Mouse (Mus musculus): ENCODE data around the gene Crebrf.

Crebrf gene

DNA sequence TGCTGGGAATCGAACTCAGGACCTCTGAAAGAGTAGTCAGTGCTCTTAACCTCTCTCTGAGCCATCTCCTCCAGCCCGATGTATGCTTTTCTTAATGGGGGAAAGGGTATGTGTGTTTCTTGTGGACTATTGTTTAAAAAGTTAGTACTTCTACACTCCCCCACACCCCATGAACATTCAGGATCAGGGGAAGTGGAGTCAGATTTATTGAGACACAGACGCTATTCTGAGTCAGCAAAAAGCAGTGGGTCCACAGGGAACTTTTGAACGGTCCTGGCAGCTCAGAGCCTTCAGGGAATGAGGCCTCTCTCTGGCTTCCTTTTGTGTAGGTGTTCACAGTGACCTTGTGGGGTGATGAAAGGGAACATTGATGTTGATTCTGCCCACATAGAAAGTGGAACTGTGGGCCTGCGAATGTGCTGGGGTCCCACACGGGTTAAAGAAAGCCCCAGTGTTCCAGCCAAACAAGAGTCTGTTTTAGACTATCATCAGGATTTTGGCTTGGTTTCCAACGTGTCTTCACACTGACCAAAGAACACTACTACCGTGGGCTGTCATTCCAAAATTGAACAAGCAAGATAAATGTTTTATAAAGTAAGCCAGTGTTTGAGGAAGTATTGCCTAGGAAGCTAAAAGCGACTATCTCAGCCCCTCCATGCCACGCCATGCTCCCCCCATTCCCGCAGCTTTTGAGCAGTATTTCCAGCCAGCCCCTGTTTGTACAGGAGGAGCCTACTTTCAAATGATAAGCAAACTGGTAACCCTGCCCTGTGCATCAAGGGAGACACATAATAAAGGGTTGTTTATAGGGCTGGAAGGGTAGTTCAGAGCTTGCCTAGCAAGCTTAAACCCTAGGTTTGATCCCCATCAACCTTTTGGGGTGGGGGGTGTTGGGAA is 9.7 kb upstream of the Crebrf start:
- DNase-seq (ENCODE audit: low spot score in 2 of 2) = no peak

DNA sequence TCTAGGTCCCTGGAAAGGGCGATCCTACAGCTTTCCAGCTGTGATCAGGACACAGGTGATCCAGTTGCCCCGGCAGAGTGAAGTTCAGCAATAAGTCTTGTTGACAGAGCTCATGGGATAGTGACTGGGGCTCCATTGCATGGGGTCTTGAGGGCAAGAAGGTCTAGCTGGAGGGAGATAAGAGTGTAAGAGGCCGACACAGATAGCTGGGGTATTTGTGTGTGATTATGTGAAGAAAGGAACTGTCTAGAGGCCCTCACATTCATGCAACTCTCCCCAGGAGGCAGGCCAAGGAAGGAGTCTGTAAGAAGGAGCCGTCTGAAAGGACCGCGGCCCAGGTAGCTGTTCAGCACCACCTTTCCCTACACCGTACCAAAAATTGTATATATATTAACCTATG is 8.4 kb upstream of the Crebrf start:
- DNase-seq (ENCODE audit: low spot score in 2 of 2) = no peak

DNA sequence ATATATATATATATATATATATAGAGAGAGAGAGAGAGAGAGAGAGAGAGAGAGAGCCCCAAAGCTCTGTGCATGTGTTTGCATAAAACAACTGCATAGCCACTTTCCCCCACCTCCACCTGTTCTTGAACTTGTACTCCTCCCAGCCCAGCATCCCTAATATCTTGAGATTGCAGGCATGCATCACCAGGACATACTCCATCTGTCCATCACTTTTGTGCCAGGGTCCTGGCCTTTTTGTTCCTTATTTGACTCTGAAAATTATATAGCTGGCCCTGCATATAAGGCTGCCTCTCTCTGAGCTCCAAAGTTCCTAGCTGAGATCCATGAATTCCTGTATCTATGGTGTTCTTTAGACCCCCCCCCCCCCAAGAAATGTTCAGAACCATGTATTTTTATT is 7.0 kb upstream of the Crebrf start:
- no peak for DNase-seq (ENCODE audit: low spot score in 2 of 2)

DNA sequence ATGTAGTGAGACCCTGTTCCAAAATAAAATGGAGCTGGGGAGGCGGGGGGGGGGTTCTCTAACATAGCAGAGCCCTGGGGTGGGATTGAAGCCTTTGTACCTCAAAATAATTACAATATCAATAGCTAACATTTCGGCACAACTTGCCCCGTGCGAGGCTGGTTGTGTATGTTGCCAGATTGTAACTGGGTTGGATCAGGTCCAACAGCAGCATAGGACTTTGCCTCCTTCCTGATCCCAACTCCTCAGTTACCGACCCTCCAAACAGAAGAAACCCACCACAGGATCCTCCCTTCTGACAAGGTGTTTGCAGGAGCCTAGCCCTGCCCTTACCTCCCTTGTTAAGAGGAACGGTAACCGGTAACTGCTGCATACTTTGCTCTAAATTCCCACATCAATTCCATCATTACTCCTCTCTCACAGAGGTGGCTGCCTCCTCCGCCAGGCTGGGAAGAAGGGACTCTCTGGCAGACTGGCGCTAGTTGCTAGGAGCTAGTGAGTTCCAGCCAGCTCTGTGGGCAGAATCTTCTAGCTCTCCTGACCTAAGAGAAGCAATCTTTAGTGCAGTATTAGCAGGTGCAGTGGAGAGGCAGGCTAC is 6.4 kb upstream of the Crebrf start:
- no peak for DNase-seq (ENCODE audit: low spot score in 2 of 2)

DNA sequence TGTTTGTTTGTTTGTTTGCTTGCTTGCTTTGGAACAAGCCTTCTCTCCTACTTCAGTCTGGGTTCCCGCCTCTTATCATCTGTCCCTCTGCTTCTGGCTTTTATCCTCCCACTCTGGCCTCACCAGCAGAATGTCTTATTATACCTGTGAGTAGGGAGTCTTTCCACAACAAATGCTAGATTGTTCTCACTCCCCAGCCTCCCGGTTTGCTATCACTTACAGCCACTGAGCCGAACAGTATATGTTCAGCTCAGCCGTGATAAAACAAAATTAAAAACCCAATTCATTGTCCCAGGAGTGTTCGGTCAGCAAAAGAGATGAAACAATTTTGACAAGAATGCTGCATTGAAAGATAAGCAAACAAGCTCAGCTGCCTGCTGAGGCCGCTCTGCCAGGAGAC is 5.4 kb upstream of the Crebrf start:
- no peak for DNase-seq (ENCODE audit: low spot score in 2 of 2)

DNA sequence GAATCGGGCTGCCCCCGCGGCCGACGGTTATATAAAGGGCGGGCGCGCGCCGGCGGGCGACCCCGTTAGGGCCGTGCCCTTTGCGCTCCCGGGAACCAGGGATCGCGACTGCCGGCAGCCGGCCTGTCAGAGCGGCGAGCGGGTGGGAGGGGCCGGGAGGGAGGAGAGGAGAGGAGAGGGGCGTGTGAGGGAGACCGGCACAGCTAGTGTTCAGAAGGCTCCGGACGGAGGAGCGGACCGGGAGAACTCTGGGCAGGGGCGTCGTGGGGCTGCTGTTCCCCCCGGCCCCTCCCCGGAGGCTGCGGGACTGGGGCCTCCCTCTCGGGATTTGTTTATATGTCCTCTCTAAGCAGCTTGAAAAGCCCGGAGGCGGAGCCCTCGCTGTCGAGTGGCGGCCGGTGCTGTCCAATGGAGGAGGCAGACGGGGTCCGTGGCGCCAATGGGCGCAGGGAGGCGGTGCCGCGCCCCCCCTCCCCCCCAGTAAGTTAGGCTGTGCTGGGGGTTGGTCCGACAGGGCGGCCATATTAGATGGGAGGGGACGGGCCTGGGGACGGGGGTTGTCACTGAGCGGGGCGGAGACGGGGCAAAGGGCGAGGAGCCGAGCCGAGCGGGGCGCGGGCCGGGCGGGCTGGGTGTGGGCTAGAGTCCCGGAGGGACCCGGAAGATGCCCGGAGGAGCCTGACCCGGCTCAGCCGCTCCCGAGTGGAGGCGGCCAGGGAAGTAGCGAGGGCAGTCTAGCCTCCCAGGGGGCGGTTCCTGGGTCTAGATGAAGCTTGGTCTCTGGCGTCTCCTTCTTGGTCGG is 667 bp downstream of the Crebrf start:
- DNase-seq (ENCODE audit: low spot score in 2 of 2) = peak; percentile 95 to 96

DNA sequence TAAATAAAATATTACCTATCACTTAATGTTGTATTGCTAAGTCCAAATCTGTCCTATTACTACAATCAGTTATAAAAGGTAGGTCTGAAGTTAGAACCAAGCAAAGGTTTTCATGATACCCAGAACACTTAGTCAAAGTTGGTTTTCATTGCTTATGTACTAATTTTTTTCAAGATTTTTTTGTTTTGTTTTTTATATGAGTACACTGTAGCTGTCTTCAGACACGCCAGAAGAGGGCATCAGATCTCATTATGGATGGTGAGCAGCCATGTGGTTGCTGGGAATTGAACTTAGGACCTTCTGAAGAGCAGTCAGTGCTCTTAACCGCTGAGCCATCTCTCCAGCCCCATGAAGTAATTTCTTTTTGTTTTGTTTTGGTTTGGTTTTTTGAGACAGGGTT is 2.4 kb downstream of the Crebrf start:
- DNase-seq (ENCODE audit: low spot score in 2 of 2) = no peak

DNA sequence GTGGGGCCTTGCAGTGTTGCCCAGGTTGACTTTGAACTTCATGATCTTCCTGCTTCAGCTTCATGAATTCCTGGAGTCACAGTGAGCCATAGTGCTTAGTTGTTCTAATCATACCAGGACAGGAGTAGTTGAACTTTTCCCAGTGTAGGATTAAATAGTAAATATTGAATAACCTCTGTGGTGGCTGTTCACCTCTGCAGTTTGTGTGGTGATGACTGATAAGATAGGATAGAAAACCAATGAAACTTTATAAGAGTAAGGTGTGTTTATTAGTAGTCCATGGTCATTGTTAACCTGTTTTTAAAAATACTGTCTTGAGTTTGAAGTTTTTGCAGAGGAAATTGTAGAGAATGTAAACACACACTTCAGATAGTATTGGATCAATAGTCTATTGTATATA is 4.0 kb downstream of the Crebrf start:
- no peak for DNase-seq (ENCODE audit: low spot score in 2 of 2)

DNA sequence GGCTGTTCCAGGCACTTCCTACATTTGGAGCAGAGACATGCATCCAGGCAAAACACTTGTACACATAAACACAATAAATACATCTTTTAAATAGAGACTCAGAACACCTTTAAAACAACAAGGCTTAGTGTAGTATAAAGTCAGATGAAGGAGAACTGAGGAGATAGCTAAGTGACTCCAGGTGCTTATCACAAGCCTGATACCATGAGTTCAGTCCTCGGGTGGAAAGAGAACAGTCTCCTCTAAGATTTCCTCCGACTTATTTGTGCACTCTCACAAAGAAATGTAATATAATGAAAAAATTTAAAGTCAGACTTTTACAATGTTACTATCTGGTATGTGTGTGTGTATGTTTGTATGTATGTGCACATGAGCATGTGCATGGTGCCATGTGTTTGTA is 6.4 kb downstream of the Crebrf start:
- no peak for DNase-seq (ENCODE audit: low spot score in 2 of 2)

DNA sequence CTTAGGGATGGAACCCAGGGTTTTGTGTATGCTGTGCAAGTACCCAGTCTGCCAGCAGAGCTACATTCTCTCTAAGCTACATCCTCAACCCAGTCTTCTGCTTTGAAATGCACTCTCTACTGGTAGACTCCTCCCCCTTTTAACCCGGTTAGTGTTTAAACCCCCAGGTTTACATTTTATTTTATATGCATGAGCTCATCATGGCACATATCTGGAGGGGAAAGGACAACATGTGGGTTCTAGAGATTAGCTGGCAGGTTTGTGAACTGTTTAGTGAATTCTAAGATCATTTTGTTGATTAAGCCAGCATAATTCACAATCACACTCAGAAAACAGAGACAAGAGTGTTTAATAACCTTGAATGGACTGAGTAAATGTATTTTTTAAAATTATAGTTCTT is 9.3 kb downstream of the Crebrf start:
- no peak for DNase-seq (ENCODE audit: low spot score in 2 of 2)

DNA sequence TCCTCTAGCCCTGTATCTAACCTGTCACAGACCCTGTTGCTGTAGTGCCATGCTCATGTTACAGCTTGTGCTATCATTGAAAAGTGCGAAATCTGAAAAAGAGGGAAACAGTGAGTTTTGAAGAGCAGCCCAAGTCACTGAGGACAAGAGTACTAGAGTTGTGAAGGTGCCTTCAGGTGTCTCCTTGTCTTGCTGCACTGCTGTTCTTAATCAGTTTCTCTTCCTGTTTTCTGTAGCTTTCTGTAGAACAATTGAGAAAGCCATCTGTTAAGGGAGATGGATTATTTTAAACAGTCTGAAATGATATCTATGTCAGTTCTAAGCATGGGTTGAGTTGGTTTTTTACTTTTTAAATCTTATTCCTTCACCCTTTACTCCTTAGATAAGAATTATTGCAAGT is 11.2 kb downstream of the Crebrf start:
- no peak for DNase-seq (ENCODE audit: low spot score in 2 of 2)

DNA sequence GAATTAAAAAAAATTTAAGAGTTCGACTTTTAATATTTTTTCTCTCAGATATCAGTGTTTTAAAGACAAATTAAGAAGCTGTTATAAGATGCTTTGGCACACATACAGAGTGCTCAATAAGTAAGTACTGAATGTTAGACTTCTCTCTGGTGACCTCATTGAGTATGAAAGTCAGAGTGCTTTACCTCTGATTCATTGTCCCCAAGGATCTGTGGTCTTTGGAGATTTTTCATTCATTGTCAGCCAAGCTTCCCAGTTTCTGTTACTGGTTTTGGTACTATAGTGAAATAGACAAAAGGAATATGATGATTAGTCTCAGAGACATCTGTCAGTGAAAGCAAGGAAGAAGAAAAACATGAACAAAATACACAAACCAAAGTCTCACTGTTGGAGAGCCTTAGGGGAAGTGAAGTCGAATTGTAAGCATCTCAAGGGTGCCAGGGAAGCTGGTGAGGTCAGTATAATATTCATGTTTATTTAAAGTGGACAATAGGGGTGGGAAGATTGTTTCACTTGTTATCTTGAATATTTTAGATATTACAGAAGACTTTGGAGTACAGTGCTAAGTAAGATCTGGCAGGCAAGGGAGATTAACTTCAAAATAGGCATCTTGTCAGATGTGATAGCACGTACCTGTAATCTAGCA is 11.8 kb downstream of the Crebrf start:
- no peak for DNase-seq (ENCODE audit: low spot score in 2 of 2)

DNA sequence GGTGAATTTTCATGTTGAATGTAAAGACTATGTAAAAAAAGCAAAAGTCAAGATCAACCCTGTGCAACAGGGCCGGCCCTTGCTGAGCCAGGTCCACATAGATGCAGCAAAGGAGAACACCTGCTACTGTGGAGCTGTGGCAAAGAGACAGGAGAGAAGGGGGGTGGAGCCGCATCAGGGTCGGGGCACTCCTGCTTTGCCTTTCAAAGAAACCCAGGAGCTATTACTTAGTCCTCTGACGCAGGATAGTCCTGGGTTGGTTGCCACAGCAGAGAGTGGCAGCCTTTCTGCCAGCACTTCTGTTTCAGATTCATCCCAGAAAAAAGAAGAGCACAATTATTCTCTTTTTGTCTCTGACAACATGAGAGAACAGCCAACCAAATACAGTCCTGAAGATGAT is 27.1 kb downstream of the Crebrf start:
- no peak for DNase-seq (ENCODE audit: low spot score in 2 of 2)

DNA sequence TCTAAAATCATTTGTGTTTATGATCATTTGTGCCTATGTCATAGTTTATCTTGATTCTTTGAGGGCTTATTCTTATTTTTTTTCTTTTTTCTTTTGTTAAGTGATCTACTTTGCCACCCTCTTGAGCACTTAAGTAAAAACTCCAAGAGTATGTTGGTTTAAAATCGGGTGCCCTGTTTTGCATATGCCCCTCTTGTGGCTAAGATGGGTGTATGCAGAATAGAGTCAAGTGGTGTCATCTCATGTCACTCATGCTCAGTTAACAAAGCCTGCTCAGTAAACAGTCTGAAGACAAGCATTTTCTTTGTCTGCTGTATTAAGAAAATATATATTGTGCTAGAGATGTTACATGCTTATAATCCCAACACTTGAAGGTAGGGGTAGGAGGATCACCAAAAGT is 27.8 kb downstream of the Crebrf start:
- DNase-seq (ENCODE audit: low spot score in 2 of 2) = no peak

DNA sequence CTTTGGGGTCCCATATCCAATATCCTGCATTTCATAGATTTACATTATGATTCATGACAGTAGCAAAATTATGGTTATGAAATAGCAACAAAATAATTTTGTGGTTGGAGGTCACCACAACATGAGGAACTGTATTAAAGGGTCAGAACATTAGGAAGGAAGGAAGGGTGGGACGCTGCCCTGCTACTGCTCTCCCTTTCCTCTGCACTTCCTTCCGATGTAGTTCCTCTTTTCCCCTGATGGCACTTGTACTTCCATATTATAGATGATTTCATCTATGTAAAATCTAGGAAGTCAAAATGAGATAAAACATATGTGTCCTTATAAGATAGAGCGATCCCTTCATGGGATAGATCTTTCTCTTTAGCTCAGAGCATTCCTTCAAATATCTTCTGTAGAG is 34.5 kb downstream of the Crebrf start:
- no peak for DNase-seq (ENCODE audit: low spot score in 2 of 2)

DNA sequence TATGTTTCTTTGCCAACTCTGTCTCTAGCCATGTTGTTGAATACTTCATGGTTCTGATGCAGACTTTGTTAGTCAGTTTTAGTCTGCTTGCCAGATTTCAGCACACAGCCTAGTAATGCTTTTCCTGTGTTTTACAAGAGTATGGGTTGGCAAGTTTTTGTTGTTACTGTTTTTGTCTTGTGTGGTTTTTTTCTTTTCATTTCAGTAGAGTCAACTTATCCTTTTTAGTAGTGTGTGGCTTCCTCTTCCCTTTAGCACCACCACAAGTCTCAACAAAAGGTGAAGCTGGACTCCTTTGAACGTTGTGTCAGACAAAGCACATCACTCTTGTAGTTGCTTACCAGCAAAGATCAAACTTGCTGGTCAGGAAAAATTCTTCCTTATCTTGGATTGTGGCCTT is 36.8 kb downstream of the Crebrf start:
- DNase-seq (ENCODE audit: low spot score in 2 of 2) = no peak

DNA sequence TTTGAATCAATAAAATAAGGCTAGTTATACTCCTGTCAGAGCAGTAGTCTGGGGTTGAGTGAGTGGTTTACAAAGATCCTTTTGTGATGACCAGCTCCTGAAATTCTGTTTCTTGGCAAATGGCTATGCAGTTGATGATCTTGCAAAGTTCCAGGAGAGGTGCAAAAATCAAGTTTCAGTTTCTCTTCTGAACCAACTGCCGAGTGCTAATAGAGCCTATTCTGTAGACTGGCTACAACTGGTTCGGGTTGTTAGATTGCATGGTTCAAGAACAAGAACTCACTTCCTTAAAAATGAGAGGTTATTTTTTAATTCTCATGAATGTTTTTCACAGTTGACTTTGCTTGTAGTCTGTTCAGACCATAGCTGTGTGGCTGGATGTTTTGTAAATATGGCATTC is 38.0 kb downstream of the Crebrf start:
- peak; percentile 22 to 23 for DNase-seq (ENCODE audit: low spot score in 2 of 2)

DNA sequence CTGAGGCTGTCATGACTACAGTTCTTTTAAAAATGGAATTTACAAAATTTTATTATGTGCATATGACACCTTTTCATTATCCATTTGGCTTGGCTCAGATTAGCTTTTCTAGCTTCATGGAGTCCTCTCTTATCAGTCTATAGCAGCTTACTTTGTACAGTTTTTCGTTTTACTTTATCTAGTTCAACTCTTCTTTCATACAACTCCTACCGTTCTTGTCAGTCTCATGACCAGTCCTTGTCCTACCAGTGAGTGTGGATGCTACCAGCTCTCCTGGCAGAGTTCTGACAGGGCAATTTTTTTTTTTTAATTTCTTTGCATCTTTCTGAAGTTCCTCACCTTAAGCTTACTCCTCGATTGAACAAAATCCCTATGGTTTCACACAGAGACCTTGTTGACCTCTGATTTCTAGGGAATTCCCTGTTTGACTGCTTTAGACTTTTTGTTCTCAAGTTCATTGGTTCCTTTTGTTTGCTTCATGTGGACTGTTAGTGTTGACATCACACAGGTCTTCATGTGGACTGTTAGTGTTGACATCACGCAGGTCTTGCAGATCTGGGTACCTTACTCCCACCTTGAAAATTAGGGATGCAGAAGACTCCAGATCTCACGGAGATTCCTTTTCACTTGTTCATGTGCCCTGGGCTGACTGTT is 51.8 kb downstream of the Crebrf start:
- no peak for DNase-seq (ENCODE audit: low spot score in 2 of 2)

DNA sequence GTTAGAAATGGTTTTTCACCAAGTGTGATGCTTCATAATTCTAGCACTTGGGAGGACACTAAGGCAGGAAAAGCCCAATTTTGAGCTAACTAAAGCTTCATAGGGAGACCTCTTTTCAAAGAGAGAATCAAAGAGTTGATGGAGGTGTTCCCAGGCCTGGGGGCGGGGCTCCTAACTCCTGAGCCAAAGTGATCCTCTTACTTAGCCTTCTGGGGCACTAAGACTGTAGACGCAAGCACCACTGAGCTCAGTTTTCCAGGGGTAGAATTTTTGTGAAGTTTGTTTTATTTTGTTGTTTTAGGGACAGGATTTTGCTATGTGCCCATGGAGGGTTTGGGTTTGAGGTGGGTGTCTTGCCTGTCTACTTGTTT is 52.3 kb downstream of the Crebrf start:
- DNase-seq (ENCODE audit: low spot score in 2 of 2) = no peak

DNA sequence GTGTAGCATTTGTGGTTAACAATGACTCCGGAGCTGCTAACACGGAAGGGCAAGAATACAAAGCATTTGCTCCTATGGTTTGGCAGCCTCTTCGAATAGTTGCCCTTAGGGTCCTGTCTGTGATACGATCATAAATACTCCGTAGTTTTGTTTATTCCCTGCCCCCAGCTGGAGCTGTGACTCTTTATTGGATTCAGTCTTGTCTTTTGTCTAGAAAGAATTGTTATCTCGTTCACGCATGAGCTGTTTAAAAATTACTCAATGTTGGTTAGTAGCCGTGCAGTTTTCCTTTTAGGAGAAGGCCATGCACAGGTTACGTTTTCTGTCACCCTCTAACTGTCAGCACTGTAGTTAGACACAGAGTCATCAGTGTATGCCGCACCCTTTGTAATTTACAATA is 60.8 kb downstream of the Crebrf start:
- no peak for DNase-seq (ENCODE audit: low spot score in 2 of 2)

DNA sequence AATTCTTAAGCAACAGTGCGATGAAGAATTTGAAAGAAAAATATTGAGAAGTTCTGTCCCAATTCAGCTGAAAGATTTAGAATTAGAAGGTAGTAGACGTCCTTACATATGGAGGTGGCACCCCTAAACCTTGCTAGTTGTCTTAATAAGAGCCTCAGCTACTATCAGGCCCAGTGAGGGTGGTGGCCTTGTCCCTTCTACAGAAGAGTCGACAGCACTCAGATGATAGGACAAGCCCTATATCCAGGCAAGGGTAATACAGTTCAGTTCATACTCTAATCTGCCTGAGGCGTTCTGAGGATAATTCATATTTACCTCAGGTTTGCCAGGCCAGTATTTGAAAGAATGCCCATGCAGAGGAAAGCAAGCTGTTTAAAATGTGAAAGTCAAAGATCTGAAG is 62.6 kb downstream of the Crebrf start:
- no peak for DNase-seq (ENCODE audit: low spot score in 2 of 2)

All from natural killer cell, adult 2 months (primary cell).